ENCODE assay signal across 25 mouse cellular contexts in the genomic region with DNA sequence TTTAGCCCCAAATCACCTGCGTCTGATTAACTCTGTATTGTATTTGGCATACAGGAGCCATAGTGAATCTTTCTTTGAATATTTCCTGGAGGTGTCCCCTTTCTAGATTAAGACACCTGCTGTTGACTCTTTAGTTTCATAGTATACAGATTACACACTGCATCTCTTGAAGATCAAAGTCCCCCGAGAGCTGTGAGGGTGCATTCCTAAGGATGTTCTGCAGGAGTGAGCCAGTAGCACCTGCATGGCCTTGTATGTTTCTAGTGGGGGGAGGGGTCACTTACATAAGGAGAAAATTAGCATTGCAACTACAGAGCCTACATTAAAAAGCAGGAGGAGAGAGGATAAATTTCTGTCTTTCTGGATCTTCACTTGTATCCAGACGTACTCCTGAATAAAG.
"Had no signal": no experiment of that assay in that cellular context is flagged by ENCODE, and none has a peak within 500 bp of the region (broad histone marks: within the 10 kb centered on the region; RNA-seq: fewer than 3 reads in every experiment).

No protein-coding gene starts in this region.

- H3K4me3 ChIP-seq: gastrocnemius, adult 2 months; heart, adult 2 months; heart, embryonic 13.5 days; heart, embryonic 15.5 days; hindbrain, embryonic 13.5 days; hindbrain, embryonic 15.5 days; kidney, embryonic 15.5 days; limb, embryonic 12.5 days; limb, embryonic 15.5 days; liver, embryonic 12.5 days had no signal

- H3K9ac ChIP-seq: heart, embryonic 13.5 days; heart, embryonic 15.5 days; hindbrain, embryonic 13.5 days; hindbrain, embryonic 15.5 days; kidney, embryonic 15.5 days; limb, embryonic 12.5 days; limb, embryonic 15.5 days; liver, embryonic 12.5 days; liver, embryonic 14.5 days had no signal

- H3K4me1 ChIP-seq: heart, embryonic 13.5 days; heart, embryonic 15.5 days; hindbrain, embryonic 13.5 days; hindbrain, embryonic 15.5 days; kidney, embryonic 15.5 days; limb, embryonic 15.5 days; liver, embryonic 12.5 days had no signal

- ATAC-seq: hindbrain, postnatal 0 days; liver, embryonic 12.5 days had no signal

- H3K9me3 ChIP-seq: heart, embryonic 13.5 days; heart, embryonic 15.5 days; hindbrain, embryonic 13.5 days; hindbrain, embryonic 15.5 days; kidney, embryonic 15.5 days; limb, embryonic 12.5 days; limb, embryonic 15.5 days; liver, embryonic 12.5 days had no signal

- H3K27ac ChIP-seq: gastrocnemius, adult 2 months; heart, adult 2 months; heart, embryonic 13.5 days; heart, embryonic 15.5 days; hindbrain, embryonic 13.5 days; hindbrain, embryonic 15.5 days; hindbrain, postnatal 0 days; kidney, embryonic 15.5 days; limb, embryonic 12.5 days; limb, embryonic 15.5 days; liver, embryonic 12.5 days; liver, embryonic 14.5 days had no signal

- DNase-seq: gastrocnemius, adult 2 months; gastrocnemius, postnatal 10 days; gastrocnemius, postnatal 36 days; heart, adult 11 months; heart, adult 2 months; heart, postnatal 14 days; heart, postnatal 36 days; kidney, adult 2 months; kidney, adult 9 months; kidney, postnatal 10 days; layer of hippocampus, adult 9-11 months; layer of hippocampus, postnatal 36 days; left cerebral cortex, postnatal 4 days; lung, adult 18-20 months had no signal

- H3K36me3 ChIP-seq: heart, embryonic 13.5 days; heart, embryonic 15.5 days; hindbrain, embryonic 13.5 days; hindbrain, embryonic 15.5 days; kidney, embryonic 15.5 days; limb, embryonic 12.5 days; limb, embryonic 15.5 days; liver, embryonic 12.5 days had no signal

- H3K4me2 ChIP-seq: heart, embryonic 11.5 days; heart, embryonic 13.5 days; heart, embryonic 15.5 days; hindbrain, embryonic 13.5 days; hindbrain, embryonic 15.5 days; kidney, embryonic 15.5 days; limb, embryonic 12.5 days; limb, embryonic 15.5 days; liver, embryonic 12.5 days had no signal

- H3K27me3 ChIP-seq: heart, embryonic 13.5 days; heart, embryonic 15.5 days; hindbrain, embryonic 13.5 days; hindbrain, embryonic 15.5 days; kidney, embryonic 15.5 days; limb, embryonic 12.5 days; limb, embryonic 15.5 days; liver, embryonic 12.5 days had no signal
